Mouse (Mus musculus) kidney, adult 2 months (tissue): ENCODE measurements around the gene Smpdl3a. TPM values are rescaled to one million over a fixed set of nuclear protein-coding genes. Genes with fewer than 3 reads are reported as not detected.

ENCODE experiments used
- DNase-seq: peaks from one replicate; pipeline ENCODE4 v3.0.0; 2021
- H3K27ac ChIP-seq: fragments of 200-500 bp; 2 replicates; pipeline ENCODE4 v1.5.1; 2012; ENCODE audit warnings: low read depth, low read length, control low read depth, inconsistent platforms; ENCODE audit not compliant: insufficient read depth
- H3K27me3 ChIP-seq: fragments of 200-500 bp; replicated peaks from 2 replicates; pipeline ENCODE4 v1.6.1; 2012; ENCODE audit warnings: mild to moderate bottlenecking, moderate library complexity, low read length, inconsistent platforms; ENCODE audit not compliant: control insufficient read depth, insufficient read depth
- H3K36me3 ChIP-seq: fragments of 200-500 bp; 2 replicates; pipeline ENCODE4 v1.6.1; 2012; ENCODE audit warnings: mild to moderate bottlenecking, moderate library complexity, low read length, inconsistent platforms; ENCODE audit not compliant: control insufficient read depth, insufficient read depth
- H3K4me1 ChIP-seq: fragments of 200-500 bp; 2 replicates; pipeline ENCODE4 v1.6.1; 2011; ENCODE audit warnings: low read length; ENCODE audit not compliant: control insufficient read depth, insufficient read depth
- H3K4me3 ChIP-seq: fragments of 200-500 bp; 2 replicates; pipeline ENCODE4 v1.5.1; 2011; ENCODE audit warnings: mild to moderate bottlenecking, low read depth, low read length, control low read depth; ENCODE audit not compliant: insufficient read depth
- CTCF ChIP-seq: fragments of 200-500 bp; conservative IDR thresholded peaks from 2 replicates; pipeline ENCODE4 v1.5.1; 2011; ENCODE audit warnings: low read depth, mild to moderate bottlenecking, control low read depth, low read length, moderate library complexity, mixed read lengths; ENCODE audit not compliant: insufficient read depth, insufficient read length
- POLR2A ChIP-seq: fragments of 200-500 bp; IDR thresholded peaks from one replicate; pipeline ENCODE4 v1.6.1; 2011; ENCODE audit warnings: low read depth, low read length, control low read depth
- WGBS: fragments of 180-500 bp; shearing (Covaris S2); methylation state at CpG from one replicate; pipeline ENCODE4 v1.1.7; 2018; 5-methylcytosine and 5-hydroxymethylcytosine counted together
- polyA plus RNA-seq: library from polyadenylated mRNA; depleted of rRNA; stranded (reverse); fragments of >200 nt; gene quantifications from 2 replicates; pipeline ENCODE4 v1.2.3, GENCODE M21; 2012

Smpdl3a gene
- polyA plus RNA-seq, 1 experiment, result 395 TPM

DNA sequence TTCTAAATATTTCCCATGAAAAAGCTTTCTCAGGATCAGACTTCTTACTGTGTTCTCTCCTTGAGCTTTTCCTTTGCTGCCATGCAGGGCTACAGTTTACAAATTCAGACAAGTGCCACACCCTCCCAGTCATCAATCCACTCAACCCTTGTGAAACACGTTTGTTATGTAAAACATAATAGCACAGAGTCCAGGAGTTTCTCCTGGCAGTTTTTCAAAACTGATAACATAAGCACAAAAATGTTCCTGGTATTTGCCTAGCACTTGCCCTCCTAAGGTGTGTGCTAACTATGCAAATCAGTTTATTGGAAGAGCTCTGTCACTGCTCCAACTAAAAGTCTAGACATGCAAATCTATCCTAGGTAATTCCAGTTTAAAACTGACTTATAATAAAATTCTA is 31.1 kb upstream of the Smpdl3a start:
- Histone ChIP-seq H3K4me3 (no peak overlapping the region), H3K4me1 (no peaks in the 10 kb centered on the region), H3K36me3 (no peaks in the 10 kb centered on the region), H3K27ac (no peak overlapping the region), H3K27me3 (no peaks in the 10 kb centered on the region)
- DNase-seq, result no peak
- TF ChIP-seq POLR2A, result no peak
- TF ChIP-seq CTCF, result no peak
- 0% methylated on average over 1 of the region's 1 CpGs for WGBS

DNA sequence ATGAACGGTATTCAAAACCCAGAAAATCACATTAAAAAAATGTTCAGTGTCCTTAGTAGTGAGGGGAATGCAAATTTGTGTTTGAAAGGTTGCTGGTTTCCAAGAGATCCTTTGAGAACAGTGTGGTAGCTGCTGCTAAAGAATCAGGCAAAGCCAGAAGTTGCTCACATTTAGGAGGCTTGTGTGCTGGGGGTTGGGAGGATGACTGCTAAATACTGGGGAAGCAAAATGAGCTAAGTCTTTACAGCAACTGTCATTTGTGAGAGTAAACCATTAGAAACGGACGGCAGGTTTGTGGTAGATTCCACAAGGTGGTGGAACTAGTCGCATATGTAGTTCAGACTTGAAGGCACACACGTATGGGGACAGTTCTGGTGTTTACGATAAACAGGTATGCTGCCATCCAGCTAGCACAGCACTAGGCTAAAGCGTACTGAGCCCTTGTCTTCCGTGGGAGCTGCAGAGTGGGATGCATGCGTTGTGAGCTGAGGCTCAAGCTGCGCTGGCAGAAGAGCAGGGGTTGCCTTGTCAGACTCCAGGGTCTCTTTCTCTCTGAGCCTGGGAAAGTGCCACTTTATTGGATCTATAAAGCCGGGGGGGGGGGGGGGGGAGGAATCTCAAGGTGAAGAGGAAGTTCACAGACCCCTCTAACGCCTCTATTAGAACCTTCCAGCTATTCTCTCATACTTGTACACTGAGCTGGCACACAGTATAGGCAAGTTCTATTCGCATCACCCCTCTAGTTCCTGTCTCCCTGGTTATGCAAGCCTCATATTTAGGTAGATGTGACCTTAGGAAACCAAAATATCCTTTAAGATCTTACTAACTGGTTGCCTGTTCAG is 10.6 kb upstream of the Smpdl3a start:
- no peak for DNase-seq
- Histone ChIP-seq H3K27me3 (no peaks in the 10 kb centered on the region), H3K4me3 (no peak overlapping the region), H3K27ac (no peak overlapping the region), H3K36me3 (no peaks in the 10 kb centered on the region), H3K4me1 (0 out of 2 replicates have a peak, but pooled peaks cover 4% of the 10 kb centered on the region)
- TF ChIP-seq CTCF (no peak), POLR2A (no peak)
- 62% methylated on average over 13 of the region's 13 CpGs for WGBS

DNA sequence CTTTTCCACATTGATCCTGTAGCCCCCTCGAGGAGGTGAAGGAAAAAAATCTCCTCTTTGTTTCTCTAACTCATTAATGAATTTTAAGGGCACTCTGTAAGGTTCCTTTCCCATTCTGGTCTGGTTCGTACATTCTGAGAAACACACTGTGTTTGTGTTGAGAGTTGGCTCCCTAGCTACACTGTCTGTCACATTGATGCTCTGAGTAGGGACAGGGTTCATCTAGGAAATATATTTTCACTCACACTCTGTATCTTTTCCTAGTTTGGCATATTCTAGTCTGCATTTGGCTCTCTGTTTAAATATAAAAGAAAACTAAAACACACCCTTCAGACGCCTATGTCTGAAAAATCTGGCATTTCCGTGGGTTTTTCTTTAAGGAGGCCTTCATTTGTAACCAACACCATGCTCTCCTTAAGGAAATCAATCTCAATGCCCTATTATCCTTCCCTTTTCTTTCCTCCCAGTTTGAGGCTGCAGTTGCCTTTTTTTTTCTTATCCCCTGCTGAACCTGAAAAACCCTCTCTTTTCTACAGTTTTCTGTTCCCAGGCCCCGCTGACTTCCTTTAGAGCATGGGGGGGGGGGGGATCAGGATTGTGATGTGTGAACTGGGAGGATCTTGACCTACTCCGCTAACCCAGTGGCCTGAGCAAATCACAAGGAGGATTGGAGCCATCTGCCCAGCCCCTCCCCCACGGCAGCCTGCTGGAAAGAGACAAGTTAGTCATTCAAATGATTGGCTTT is 9.8 kb upstream of the Smpdl3a start:
- TF ChIP-seq POLR2A (no peak), CTCF (no peak)
- Histone ChIP-seq H3K27me3 (no peaks in the 10 kb centered on the region), H3K36me3 (no peaks in the 10 kb centered on the region), H3K27ac (no peak overlapping the region), H3K4me3 (0 out of 2 replicates have a peak overlapping the region, but pooled peaks have one; percentile 35), H3K4me1 (0 out of 2 replicates have a peak, but pooled peaks cover 4% of the 10 kb centered on the region)
- DNase-seq, result peak; percentile 92
- 25% methylated on average over 7 of the region's 7 CpGs for WGBS

- H3K27me3 ChIP-seq, result no peaks in the 10 kb centered on the region
- H3K27ac ChIP-seq, result no peak within 1 kb of the TSS
- WGBS, result 25% methylated on average over 7 of the region's 7 CpGs
- H3K36me3 ChIP-seq, result no peaks in the 10 kb centered on the region
- H3K4me1 ChIP-seq, result 0 out of 2 replicates have a peak, but pooled peaks cover 4% of the 10 kb centered on the region
- peak within 1 kb of the TSS; percentile 35; the same call in 1 of the 2 replicates for H3K4me3 ChIP-seq
- TF ChIP-seq POLR2A (no peak), CTCF (no peak)
- no peak for DNase-seq
Observed at GRCm38 (mm10) chr10:57784876-57785150, 9.3 kb upstream of the Smpdl3a start, which contains the start of gene Fabp7. Gene Fabp7 (plus strand): TSS chr10:57784881.

GRCm38 (mm10) chr10:57785552-57785951 is 8.6 kb upstream of the Smpdl3a start:
- no peak overlapping the region for H3K4me3 ChIP-seq
- WGBS, result 73% methylated on average over 2 of the region's 2 CpGs
- H3K4me1 ChIP-seq, result 0 out of 2 replicates have a peak, but pooled peaks cover 4% of the 10 kb centered on the region
- H3K27ac ChIP-seq, result no peak overlapping the region
- no peaks in the 10 kb centered on the region for H3K36me3 ChIP-seq
- no peak for DNase-seq
- no peaks in the 10 kb centered on the region for H3K27me3 ChIP-seq
- TF ChIP-seq CTCF, result no peak
- TF ChIP-seq POLR2A, result no peak

GRCm38 (mm10) chr10:57792957-57793356 is 1.2 kb upstream of the Smpdl3a start:
- Histone ChIP-seq H3K4me3 (no peak overlapping the region), H3K27me3 (no peaks in the 10 kb centered on the region), H3K4me1 (peaks cover 3% of the 10 kb centered on the region; the same call in 1 of the 2 replicates), H3K27ac (no peak overlapping the region), H3K36me3 (no peaks in the 10 kb centered on the region)
- no peak for DNase-seq
- TF ChIP-seq CTCF, result no peak
- TF ChIP-seq POLR2A, result no peak
- WGBS, result 97% methylated on average over 1 of the region's 1 CpGs
